Mouse (Mus musculus) thymus, postnatal 14 days (tissue): ENCODE measurements around the gene Defa26.
"Not testable (repeated sequence)": the region's sequence is repeated elsewhere in the genome, so short reads cannot be mapped to it uniquely, and the experiment has no call there.

Experiments
- DNase-seq: peaks from one replicate; pipeline ENCODE4 v3.0.0; 2021

Defa26 gene

DNA sequence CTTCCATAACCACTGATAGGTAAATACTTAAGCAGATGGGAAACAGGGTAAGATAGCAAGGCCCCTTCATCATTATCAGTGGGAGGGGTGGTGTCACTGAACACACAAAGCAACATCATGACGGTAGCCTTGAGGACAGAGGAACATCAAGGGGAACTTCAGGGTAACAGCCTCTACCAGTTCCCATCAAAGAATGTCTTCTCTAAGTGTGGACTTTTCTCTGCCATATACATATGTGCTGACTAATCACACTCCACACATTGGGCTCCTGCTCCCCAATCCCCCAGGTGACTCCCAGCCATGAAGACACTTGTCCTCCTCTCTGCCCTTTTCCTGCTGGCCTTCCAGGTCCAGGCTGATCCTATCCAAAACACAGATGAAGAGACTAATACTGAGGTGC is at the start of gene Defa26:
Gene Defa26 (plus strand): TSS at position 301 of the 400 bp plus-strand sequence.
- not testable (repeated sequence) for DNase-seq

GRCm38 (mm10) chr8:21582706-21583105 is 35.3 kb upstream of the Defa26 start, which contains the start of gene Defa28:
TSS of gene Defa28 (plus strand) at chr8:21583006.
- DNase-seq: not testable (repeated sequence)

GRCm38 (mm10) chr8:21594408-21594807 is 23.6 kb upstream of the Defa26 start, which contains the start of gene Gm7861:
TSS of gene Gm7861 (minus strand) at chr8:21594508.
- not testable (repeated sequence) for DNase-seq

- not testable (repeated sequence) for DNase-seq
Measured at GRCm38 (mm10) chr8:21655480-21655879, 37.5 kb downstream of the Defa26 start, which contains the start of gene Defa17. TSS of gene Defa17 (plus strand) at chr8:21655780.

- not testable (repeated sequence) for DNase-seq
Measured at GRCm38 (mm10) chr8:21665497-21665896, 47.5 kb downstream of the Defa26 start, which contains the start of gene Defa34. TSS of gene Defa34 (plus strand) at chr8:21665797.
